Mouse (Mus musculus) embryonic fibroblast, embryonic 13.5 days (primary cell): ENCODE measurements at regions not wholly inside any gene's neighbourhood (a gene's known extent, or its start where the extent isn't known, plus 50 kb on each side); places are given as distances from the start of the nearest gene placed in this dataset.

Source experiments
- CTCF ChIP-seq: IDR thresholded peaks from 2 replicates; pipeline ENCODE4 v1.5.1; 2011; ENCODE audit warnings: mild to moderate bottlenecking, control low read depth, low read length, moderate library complexity, borderline replicate concordance; ENCODE audit not compliant: insufficient read depth
- POLR2A ChIP-seq: IDR thresholded peaks from 2 replicates; pipeline ENCODE4 v1.6.1; 2011; ENCODE audit warnings: low read depth, mild to moderate bottlenecking, control low read depth, low read length, moderate library complexity

DNA sequence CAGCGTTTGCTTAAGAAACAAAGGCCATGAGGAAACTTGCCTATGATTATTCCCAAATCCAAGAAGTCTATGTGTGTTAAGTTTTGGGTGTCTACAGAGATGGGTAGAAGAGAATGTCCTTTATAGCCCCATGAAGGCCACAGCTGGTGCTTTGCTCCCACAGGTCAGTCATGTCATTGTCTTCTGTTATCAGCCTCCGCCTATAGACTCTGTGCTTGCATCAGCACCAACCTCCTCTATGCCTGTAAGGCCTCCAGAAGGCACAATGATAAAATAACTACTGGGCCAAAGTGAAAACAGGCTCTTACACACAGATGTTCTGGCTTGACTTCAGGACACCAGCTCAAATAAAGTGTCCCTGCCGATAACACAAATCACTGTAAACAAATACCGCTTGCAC is 333.8 kb upstream of the BC052040 start:
- TF ChIP-seq CTCF (no peak), POLR2A (no peak)
